Mouse (Mus musculus) liver, postnatal 0 days (tissue): Measurements from ENCODE around the gene Akap5. TPM values are rescaled to one million over a fixed set of nuclear protein-coding genes. Genes with fewer than 3 reads are reported as not detected.

Source experiments
- ATAC-seq: fragments of 200-750 bp; cut with Nextera tagmentation; 2 replicates; pipeline ENCODE4 v1.8.0; 2017; ENCODE audit warnings: mild to moderate bottlenecking, moderate library complexity
- DNase-seq: peaks from one replicate; pipeline ENCODE4 v3.0.0-alpha.2; 2016
- H3K27ac ChIP-seq: fragments of 300-500 bp; sonication (generic); 2 replicates; pipeline ENCODE4 v1.5.1; 2014; ENCODE audit warnings: antibody characterized with exemption, moderate library complexity, mild to moderate bottlenecking, low read depth
- H3K27me3 ChIP-seq: fragments of 300-500 bp; sonication (generic); 2 replicates; pipeline ENCODE4 v1.6.1; 2014; ENCODE audit warnings: low read length, control low read depth, mixed read lengths; ENCODE audit not compliant: insufficient read depth
- H3K36me3 ChIP-seq: fragments of 300-500 bp; sonication (generic); replicated peaks from 2 replicates; pipeline ENCODE4 v1.6.1; 2014; ENCODE audit warnings: mild to moderate bottlenecking, control low read depth, low read length, moderate library complexity, mixed read lengths; ENCODE audit not compliant: insufficient read depth
- H3K4me1 ChIP-seq: fragments of 300-500 bp; sonication (generic); 2 replicates; pipeline ENCODE4 v1.6.1; 2014; ENCODE audit warnings: antibody characterized with exemption, mild to moderate bottlenecking, control low read depth; ENCODE audit not compliant: insufficient read depth
- H3K4me2 ChIP-seq: fragments of 300-500 bp; sonication (generic); 2 replicates; pipeline ENCODE4 v1.6.1; 2014; ENCODE audit warnings: low read depth, mild to moderate bottlenecking, low read length, moderate library complexity, mixed read lengths
- H3K4me3 ChIP-seq: fragments of 300-500 bp; sonication (generic); 2 replicates; pipeline ENCODE4 v1.5.1; 2014; ENCODE audit warnings: low read depth, low read length
- H3K9ac ChIP-seq: fragments of 300-500 bp; sonication (generic); replicated peaks from 2 replicates; pipeline ENCODE4 v1.6.1; 2014; ENCODE audit warnings: mild to moderate bottlenecking, moderate library complexity
- H3K9me3 ChIP-seq: fragments of 300-500 bp; sonication (generic); 2 replicates; pipeline ENCODE4 v1.6.1; 2016; ENCODE audit warnings: mild to moderate bottlenecking, control low read depth, low read length, mixed read lengths
- CTCF ChIP-seq: sonication (generic); IDR thresholded peaks from 2 replicates; pipeline ENCODE4 v1.5.1; 2016; ENCODE audit warnings: antibody characterized with exemption, low read depth
- EP300 ChIP-seq: IDR thresholded peaks from 2 replicates; pipeline ENCODE4 v1.6.1; 2016; ENCODE audit warnings: antibody characterized with exemption, low read depth, mild to moderate bottlenecking
- WGBS: fragments of 180-500 bp; shearing (Covaris S2); extraction: QIAGEN DNeasy Blood & Tissue Kit; methylation state at CpG from one replicate; pipeline ENCODE4 v1.1.7; 2014; ENCODE audit not compliant: insufficient replicate concordance; 5-methylcytosine and 5-hydroxymethylcytosine counted together
- polyA plus RNA-seq: library from polyadenylated mRNA; unstranded; fragments of >200 nt; fragmentation: Nextera tagmentation; extraction: Ambion mirVana; gene quantifications from 2 replicates; pipeline ENCODE4 v1.2.1, GENCODE M21; 2015

The Akap5 gene
- polyA plus RNA-seq, 1 experiment from 2014 or later, result 0.22 TPM

DNA sequence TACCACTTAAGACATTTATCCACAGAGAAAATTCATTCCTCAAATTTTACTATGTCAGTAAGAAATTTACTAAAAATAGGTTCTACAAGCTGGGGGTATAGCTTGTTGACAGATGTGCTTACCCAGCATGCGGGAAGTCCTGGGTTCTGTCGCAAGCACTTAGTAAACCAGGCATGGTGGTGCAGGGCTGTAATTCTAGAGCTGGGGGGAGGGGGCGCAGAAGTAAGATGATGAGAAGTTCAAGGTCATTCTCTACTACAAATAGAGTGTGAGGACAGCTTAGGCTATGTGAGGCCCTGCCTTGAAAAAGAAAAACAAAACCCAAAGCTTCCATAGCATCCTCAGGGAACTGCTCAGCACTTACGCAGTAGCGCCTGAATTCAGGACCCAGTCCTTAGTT, 53.9 kb downstream of the Akap5 start:
- Histone ChIP-seq H3K9ac (no peak overlapping the region), H3K4me1 (peaks cover 33% of the 10 kb centered on the region), H3K27ac (no peak overlapping the region), H3K36me3 (peaks cover 3% of the 10 kb centered on the region; the same call in 1 of the 2 replicates), H3K4me2 (no peak overlapping the region), H3K27me3 (no peaks in the 10 kb centered on the region), H3K4me3 (no peak overlapping the region), H3K9me3 (no peaks in the 10 kb centered on the region)
- no peak for ATAC-seq
- TF ChIP-seq CTCF (no peak), EP300 (no peak)
- DNase-seq, result no peak
- WGBS, result 70% methylated on average over 5 of the region's 5 CpGs

DNA sequence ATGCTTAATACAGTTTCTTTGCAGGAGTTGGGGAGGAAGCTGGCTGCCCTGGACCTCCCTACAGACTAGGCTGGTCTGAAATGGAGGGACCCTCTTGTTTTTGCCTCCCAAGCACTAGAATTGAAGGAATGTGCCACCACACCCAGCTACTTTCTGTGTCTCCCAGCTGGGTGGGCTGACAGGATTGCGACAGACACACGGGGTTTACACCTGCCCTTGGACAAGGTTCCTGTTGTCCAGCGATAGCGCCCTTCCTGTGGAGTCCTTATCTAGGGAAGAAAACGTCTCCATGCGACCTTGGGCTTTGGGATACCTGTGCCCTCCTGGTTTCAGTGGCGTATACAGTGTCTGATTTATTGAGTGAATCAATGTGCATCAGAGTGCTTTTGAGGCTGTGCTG, 55.5 kb downstream of the Akap5 start:
- H3K27me3 ChIP-seq, result no peaks in the 10 kb centered on the region
- no peak overlapping the region for H3K4me3 ChIP-seq
- WGBS, result 48% methylated on average over 7 of the region's 7 CpGs
- DNase-seq (no peak), ATAC-seq (no peak)
- H3K9ac ChIP-seq, result no peak overlapping the region
- peaks cover 3% of the 10 kb centered on the region; the same call in 1 of the 2 replicates for H3K36me3 ChIP-seq
- no peaks in the 10 kb centered on the region for H3K9me3 ChIP-seq
- no peak overlapping the region for H3K4me2 ChIP-seq
- no peak for TF ChIP-seq EP300
- TF ChIP-seq CTCF, result no peak
- peaks cover 33% of the 10 kb centered on the region for H3K4me1 ChIP-seq
- H3K27ac ChIP-seq, result no peak overlapping the region

Other genes with a start within 250 kb of the Akap5 start
- gene Esr2, start 147.6 kb upstream of the Akap5 start, polyA plus RNA-seq, result not detected in 2 replicates
- 0.08 TPM in 1 of 2 replicates, not detected in the other for gene Tex21, start 78.1 kb upstream of the Akap5 start, polyA plus RNA-seq
- gene Mthfd1, start 69.6 kb upstream of the Akap5 start, polyA plus RNA-seq, result 62.6 and 63.0 TPM in 2 replicates
- gene Zbtb25, start 44.7 kb downstream of the Akap5 start, polyA plus RNA-seq, result 4.3 and 4.4 TPM in 2 replicates
- 2.4 and 2.6 TPM in 2 replicates for gene Zbtb1, start 45.4 kb downstream of the Akap5 start, polyA plus RNA-seq
- 1.9 and 2.5 TPM in 2 replicates for gene Hspa2, start 79.3 kb downstream of the Akap5 start, polyA plus RNA-seq
- 0.15 and 0.18 TPM in 2 replicates for gene Ppp1r36, start 92.6 kb downstream of the Akap5 start, polyA plus RNA-seq
- 3.3 and 3.7 TPM in 2 replicates for gene Plekhg3, start 206.0 kb downstream of the Akap5 start, polyA plus RNA-seq